Mouse (Mus musculus): Measurements from ENCODE around the gene Sema3f. TPM values are rescaled to one million over a fixed set of nuclear protein-coding genes. Genes with fewer than 3 reads are reported as not detected.

Gene Sema3f
- total RNA-seq, 1 experiment from 2014 or later: 22.8 TPM

DNA sequence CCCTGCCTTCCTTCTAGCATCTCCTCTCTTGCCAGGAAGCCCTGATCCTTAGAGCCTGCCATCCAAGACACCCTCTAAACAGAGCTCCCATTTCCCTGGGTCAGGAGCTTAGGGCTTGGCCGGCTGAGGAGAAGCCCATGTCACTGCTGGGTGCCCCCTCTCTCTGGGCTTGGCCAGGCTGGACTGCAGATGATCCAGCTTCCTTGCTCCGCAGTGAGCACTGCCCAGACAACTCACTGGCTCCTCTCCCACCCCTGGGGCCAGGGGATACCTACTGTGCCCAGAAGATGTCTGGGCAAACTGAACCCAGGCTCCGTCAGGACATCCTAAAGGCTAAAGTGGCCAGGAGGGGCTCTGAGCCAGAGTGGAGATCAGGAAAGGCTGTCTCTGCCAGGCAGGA, 50.3 kb downstream of the Sema3f start:
- no peak for DNase-seq

DNA sequence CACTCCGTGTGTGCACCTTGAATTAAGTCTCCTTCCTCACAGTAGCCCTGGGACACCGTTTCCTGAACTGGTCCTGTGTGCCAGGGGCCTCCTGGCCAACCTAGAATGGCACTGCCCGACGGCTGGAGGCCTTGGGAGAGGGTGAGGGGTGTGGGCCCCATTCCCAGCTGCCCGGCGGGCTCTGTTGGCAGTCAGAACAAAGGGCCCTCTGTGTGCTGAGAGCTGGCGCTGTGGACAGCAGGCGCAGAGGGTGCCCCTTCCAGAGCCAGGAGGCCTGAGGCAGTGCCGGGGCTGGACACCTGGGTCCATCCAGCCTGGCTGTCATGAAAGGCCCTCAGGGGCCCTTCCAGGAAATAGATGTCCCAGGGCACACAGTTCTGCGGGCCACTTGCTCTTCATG, 50.7 kb downstream of the Sema3f start:
- no peak for DNase-seq

DNA sequence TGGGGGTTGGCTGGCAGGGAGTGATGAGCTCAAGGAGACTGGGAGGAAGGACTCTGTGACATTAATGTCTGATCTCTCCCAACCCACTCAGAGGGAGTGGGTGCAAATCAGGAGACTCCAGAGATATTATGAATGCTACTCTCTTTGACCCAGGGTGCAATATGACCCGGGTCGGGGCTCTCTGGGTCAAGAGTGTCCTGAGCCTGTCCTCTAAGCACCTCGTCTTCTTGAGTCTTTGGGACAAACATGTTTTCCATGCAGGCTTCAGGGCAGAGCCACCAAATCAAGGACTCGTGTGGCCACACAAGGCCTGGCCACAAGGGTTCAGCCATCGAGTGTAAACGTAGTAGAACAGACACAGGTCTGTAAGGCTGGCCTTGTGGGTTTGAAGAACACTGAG, 52.2 kb downstream of the Sema3f start:
- DNase-seq: no peak

DNA sequence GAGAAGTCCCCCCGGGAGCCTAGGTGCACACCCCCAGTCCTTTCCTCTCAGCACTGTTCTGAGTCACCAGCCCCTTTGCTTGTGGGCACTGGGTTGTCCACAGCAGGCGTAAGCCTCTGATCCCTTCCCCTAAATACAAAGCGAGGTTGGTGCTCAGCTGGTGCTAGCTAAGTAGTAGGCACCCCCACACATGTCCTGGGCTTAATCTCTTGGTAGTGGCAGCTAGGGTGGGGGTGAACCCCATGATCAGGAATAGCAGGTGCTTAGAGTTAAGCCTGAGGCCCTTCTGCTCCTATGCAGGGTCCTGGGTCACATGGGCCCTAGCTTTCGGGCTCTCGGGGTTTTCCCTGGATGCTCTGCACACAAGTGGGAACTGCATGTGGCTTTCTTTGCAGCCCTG, 53.1 kb downstream of the Sema3f start:
- DNase-seq: no peak

DNA sequence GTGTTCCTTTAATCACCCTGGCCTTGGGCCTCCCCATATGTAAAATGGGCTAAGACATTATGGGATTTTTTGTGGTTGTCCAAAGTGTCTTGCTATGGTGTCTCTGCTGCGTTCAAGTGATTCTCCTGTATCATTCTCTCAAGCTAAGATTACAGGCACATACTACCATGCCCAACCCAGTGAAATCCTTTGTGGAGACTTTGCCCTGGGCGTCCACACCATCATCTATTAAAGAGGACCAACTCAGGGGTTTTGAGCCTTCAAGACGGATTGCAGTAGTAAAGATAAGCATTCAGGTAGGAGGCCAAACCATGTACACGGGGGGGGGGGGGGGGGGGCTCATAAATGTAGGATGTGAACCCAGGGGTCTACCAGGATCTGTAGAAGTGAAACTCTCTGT, 55.7 kb downstream of the Sema3f start:
- DNase-seq: no peak

DNA sequence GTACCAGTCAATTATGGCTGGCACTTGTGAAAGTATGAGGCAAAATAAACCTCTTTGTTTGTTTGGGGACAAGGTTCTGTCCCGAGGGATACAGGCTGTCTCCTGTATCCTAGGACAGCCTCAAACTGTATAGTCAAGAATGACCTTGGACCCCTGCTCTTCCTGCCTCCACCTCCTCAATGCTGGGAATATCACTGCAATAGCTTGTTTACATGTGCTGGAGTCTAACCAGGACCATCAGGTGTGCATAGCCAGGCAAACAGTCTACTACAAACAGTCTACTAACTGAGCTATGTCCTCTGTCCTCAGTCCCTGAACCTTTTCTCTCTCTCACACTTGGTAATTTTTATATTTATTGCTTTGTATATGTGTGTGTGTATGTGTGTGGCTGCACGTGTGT, 56.8 kb downstream of the Sema3f start:
- DNase-seq: no peak

DNA sequence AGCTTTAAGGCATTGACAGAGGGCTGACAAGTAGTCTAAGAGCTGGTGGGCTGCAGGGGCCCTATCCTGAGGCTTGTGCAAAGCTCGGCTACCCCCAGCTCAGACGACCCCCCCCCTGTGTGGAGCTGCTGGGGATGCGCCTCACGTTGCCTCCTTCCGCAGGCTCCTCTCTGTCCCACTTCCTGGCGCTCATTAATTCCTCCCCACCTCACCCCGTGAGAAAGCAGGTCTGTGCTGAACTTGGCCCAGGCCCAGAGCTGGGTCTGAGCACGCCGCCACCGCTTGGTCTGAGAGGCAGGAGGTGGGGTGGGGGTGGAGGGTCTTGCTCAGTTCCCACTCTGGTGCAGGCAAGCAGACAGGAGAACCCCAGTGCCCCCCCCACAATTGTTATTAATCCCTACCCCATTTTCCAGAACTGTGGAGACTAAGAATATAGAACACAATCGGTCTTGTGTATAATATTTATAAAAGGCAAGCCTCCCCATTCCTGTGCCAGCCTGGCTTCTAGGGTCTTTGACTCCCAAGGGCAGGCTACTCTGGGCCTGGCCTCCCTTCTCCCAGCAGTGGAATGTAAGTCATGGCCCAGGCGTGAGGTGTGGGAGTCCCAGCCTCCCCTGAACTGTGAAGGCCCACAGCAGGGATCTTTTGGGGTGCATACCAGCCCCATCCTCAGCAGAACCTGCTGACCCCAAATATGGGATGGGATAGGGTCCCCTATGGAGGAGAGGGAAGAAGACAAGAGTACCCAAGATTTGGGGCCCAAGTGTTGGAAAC, 59.4 kb downstream of the Sema3f start:
- DNase-seq: no peak

DNA sequence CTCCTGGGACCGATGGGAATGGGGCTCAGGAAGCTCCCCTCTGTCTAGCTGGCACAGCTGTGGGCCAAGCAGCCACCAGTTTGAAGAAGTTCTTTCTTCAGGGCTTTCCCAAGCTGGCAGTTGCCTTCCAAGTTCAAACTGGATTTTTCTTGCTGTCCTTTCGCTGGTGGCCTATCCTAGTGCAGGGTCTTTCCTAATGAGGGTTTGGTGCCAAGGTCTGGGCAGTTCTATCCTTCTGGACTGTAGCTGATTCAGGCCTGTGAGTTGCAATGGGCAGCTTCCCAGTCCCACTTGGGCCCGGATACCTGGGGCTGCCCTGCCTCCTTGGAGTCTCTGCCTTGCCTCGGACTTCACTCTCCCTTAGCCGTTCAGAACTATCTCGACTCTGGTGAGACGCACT, 60.0 kb downstream of the Sema3f start:
- DNase-seq: no peak

DNA sequence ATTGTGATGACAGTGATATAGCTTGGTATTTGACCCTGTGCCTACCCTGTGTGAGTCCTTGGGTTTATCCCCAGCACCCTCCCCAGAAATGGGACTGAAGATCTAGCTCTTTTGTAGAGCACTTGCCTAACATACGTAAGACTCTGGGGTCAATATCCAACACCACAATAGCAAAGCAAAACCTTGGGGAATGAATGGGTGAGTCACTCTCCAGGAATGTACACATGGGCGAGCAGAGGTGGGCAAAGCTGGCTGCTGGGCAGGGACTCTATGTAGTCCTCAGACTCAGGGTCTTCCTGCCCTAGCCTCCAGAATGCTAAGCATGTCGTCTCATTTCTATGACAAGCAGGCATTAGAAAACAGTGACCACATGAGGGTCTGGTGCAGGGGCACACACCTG, 61.5 kb downstream of the Sema3f start:
- DNase-seq: no peak

DNA sequence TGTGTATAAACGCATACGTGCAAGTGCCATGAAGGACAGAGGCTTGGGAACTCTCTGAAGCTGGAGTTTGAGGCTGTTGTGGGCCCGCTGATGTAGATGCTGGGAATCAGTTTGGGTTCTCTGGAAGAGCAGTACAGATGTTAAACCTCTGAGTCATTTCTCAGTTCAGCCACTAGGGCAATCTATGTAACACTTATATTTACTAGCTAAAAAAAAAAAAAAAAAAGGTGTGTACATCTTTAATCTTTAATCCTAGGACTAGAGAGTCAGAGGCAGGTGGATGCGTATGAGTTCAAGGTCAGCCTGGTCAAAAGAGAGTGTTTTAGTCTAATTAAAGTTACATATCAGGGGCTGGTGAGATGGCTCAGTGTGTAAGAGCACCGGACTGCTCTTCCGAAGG, 63.3 kb downstream of the Sema3f start:
- no peak for DNase-seq

DNA sequence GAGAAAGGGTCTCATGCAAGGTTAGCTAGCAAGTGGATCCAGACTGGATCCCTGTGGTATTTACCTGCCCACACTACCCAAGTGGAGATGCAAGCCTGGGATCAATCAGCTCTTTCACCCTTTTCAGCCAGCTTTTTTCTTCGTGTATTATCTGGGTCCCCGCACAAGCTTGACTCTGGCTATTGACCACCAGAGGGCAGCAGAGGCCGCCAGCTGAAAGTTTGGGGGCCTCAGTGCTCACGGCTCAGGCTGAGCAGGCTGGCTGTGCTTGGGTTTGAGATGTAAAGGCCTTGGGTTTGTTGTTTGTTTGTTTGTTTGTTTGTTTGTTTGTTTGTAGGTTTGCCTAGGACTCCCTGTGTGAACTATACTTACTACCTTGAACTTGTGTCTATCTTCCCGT, 64.7 kb downstream of the Sema3f start:
- DNase-seq: peak; percentile 86

DNA sequence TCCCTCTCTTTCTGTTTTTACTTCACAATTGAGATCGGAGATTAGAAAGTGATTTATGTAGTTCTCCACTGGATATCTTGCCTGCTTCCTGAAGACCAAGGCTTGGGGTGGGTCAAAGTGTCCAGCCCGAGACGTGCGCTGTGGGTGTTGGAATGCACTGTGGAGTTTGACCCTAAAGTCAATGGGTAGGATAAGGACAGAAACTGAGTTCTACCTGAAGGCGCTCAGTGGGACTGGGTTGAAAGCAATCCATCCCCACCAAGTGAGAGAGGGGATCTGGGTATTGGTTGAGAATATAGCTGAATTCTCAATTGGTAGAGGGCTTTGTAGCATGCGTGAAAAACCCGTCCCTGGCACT, 65.1 kb downstream of the Sema3f start:
- DNase-seq: no peak

DNA sequence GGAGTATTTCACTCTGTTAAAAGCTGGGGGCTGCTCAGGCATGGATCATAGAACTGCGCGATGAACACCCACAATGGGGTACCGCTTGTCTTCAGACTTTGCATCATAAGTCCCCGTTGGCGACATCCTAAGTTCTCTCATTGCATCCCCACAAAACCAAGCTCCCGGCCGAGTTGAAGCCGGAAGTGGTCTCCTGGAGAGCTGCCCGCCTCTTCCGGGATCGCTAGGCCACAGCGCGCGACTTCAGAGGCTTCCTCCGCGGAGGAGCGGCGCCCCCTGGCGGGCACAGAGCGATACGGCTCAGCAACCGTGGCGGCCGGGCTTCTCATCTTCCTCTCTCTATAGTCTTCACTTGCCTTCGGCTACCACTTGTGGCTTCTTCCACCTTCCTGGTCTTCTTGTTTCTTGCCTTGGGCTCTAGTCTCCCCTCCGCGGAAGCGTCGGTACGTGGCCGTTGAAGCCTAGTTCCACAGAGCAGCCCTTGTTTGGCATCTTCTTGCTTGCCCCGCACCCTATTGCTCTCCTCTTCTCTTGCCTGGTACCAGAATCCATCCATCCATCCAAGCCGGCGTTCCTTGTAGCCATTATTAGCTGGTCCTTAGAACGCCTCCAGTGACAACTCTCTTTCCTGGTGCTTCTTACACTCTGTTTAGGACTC, 65.7 kb downstream of the Sema3f start:
- peak; percentile 95 for DNase-seq

DNA sequence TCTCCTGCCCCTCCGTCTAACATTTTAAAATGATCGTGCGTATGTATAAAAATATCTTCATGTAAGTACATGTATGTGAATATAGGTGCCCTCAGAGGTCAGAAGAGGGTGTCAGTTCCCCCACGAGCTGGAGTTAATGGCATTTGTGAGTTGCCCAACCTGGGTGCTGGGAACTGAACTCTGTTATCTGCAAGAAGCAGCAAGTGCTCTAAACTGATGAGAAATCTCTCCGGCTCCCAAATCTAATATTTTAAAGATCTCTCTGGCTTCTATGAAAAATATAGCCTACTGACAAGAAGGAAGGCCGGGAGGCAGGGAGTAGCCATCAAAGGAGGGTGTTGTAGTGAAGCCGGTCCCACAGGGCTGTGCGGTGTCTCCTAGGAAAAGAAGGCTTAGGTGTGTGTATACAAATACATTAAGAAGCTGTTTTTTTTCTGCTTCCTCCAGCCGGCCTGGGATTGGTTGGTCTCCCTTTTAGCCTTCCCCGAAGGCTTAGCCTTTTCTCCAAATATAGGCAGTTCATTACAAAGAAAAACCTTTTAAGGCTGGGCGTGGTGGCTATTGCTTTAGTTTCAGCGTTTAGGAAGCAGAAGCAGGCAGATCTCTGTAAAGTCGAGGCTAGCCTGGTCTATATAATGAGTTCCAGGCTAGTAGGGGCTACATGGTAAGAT, 66.6 kb downstream of the Sema3f start:
- DNase-seq: no peak

DNA sequence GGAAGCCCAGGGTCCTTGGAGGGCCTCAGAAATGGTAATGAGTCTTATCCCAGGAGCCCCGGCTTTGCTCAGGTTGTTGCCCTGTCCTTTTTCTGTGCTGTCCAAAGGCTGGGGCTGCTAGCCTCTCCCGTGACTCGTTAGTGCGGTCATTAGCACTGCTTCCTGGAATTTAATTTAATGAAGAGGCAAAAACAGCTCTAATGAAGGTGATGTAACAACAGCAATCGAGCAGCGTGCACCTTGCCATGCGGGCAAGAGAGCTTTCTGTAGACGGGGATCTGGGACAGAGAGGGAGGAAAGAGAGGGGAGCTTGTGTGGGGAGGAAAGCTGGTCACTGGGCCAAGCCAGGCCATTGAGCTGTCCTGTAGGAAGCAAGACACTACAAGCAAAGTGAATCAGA, 68.6 kb downstream of the Sema3f start:
- DNase-seq: no peak

DNA sequence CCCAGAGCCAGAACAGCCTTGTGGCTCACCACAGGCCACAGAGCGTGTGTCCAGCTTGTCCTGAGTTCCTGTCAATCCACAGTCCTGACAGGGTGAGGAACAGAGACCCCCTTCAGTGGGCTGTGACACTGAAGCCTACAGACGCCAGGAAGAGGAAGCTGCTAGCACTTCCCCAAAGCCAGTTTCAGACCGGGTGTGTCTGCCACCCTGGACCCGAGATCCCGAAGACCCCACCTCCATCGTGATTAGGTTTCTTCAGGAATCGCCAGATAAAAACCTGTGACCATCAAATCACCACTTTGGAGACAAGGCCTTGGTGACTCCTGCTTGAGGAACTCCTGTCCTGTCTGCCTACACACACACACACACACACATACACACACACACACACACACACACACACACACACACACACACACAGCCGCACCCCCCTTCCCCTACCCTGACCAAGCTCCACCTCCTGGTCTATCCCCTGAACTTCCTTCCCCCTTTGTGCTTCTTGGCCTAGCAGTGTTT, 70.0 kb downstream of the Sema3f start:
- DNase-seq: peak; percentile 37

DNA sequence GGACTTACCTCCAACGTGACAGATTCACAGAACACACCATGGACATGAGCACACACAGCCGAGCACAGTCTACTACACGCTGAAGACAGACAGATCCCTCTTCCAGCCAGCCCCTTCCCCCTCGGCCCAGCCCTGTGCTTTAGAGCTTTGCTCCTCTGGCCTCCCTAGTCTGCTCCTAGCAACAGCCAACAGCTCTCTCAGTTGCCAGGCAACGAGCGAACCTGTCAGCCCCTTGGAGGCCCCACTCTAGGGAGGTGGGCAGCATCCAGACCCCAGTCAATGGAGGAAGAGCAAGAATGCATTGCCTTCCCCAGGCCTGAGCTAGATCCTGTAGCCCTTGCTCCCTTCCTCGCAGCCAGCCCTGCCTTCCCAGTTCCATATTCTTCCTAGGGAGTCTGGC, 73.2 kb downstream of the Sema3f start:
- no peak for DNase-seq

DNA sequence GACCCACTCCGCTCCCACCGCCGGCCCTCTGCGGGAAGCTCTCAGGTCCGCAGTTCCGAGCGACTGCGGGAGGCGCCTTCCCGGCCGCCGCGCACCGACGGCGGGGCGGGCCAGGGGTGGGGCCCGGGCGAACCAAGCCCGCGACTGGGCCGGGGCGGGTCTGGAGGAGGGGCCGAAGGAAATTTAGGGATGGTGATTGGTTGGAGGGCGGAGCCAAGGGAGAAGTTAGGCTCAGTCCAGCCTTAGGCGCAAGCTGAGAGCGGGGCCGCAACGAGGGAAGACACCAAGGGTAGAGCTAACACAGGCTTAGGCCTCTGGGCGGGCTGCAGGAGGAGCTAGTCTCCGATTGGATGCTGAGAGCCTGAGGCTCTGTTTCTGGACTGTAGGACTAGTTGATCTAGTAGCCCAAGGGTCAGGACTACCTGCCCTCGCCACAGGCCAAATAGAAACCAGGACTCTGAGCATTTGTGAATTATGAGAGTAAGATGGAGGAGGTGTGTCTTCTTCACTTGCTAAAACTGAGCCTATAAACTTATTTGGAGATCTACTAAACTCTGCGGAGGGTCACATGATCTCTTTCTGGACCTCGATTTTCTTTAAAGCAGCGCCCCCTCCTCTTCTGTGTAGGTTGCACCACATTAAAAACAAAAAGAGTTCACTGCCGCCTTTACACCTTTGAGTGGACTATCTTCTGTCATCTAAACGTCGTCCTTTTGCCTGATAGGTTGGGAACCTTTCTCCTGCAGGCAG, 74.8 kb downstream of the Sema3f start, which contains the start of gene Gnai2:
Gene Gnai2 (minus strand): TSS at position 89 of the 750 bp plus-strand sequence.
- peak; percentile 99 for DNase-seq

DNA sequence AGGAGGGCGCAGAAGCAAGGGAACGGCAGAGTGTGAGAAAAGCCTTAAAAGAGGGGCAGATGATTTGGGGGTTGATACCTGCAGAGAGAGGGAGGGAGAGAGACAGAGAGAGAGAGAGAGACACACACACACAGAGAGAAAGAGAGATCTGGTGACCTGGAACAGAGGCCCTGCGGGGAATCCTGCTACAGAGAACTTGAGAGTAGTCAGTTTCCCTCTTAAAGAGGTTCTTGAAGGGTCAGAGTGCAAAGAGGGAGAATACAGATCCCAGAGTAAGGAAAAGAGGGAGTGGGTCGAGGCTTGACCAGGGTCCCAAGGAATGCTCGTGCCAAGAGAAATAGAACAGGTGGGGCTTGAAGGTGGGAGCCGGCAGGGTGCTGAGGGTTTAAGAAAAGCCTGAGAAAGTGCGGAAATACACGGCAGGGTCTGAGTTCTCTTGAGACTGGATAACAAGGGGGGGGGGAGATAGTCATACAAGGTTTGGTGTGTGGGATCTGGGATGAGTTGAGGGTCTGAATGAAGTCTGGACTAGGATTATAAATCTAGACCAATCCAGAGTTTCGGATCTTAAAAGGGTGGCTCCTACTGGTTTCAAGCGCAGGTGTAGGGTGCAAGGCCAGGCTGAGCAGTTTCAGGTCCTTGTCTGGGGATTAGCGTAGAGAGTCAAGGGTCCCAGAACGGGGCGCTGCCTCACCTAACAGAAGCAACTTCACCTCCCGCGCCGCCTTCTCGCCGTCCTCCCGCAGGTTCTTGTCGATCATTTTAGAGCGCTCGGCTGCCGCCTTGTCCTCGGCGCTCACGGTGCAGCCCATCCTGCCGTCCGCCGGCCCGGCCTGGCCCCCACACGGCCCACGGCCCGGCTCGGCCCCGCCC, 75.6 kb downstream of the Sema3f start:
- DNase-seq: no peak

DNA sequence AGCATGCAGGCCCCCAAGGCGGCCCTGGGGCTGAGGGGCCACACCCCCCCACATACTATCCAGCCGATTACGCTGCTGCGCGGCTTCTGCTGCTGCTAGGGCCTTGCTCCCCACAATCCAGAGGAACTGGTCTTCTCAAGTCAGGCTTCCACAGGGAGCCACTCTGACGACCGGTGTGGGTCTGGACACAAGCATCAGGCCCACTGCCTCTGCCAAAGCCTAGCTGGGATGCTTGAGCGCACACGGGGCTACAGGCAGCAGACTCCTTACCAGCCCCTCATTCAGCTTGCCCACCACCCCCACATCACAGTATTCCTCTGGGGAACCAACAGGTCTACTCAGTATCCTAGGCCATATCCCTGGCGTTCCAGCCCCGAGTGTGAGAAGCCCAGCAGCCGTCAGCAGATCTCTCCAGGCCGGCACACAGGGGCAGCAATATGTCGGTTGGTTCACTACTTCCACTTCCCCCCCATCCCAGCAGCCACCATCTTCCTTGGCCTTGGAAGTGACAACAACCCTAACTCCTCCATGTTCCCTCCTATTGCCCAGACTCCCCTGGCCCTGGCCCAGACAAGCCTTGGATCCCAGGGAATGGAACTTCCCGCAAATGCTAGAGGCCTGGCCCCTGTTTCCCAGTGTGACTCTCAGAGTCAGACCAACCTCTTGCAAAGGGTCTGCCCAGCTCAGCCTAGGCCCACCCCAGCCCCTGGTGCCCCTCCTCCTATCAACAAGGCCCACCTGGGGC, 76.4 kb downstream of the Sema3f start:
- DNase-seq: peak; percentile 65
